Mouse (Mus musculus) lung, embryonic 15.5 days (tissue): ENCODE data around the gene Nfkb1. TPM values are rescaled to one million over a fixed set of nuclear protein-coding genes. Genes with fewer than 3 reads are reported as not detected.

Experiments
- ATAC-seq: fragments of 200-750 bp; cut with Nextera tagmentation; 2 replicates; pipeline ENCODE4 v1.8.0; 2017; ENCODE audit warnings: moderate number of reproducible peaks, borderline replicate concordance; ENCODE audit not compliant: low FRiP score, low TSS enrichment; ENCODE audit errors: extremely low read depth
- H3K27ac ChIP-seq: fragments of 300-500 bp; sonication (generic); 2 replicates; pipeline ENCODE4 v1.5.1; 2015; ENCODE audit warnings: moderate library complexity, mild to moderate bottlenecking, inconsistent platforms
- H3K27me3 ChIP-seq: fragments of 300-500 bp; sonication (generic); 2 replicates; pipeline ENCODE4 v1.6.1; 2015; ENCODE audit warnings: inconsistent platforms
- H3K36me3 ChIP-seq: fragments of 300-500 bp; sonication (generic); 2 replicates; pipeline ENCODE4 v1.6.1; 2015; ENCODE audit warnings: inconsistent platforms
- H3K4me1 ChIP-seq: fragments of 300-500 bp; sonication (generic); 2 replicates; pipeline ENCODE4 v1.6.1; 2015; ENCODE audit warnings: inconsistent platforms
- H3K4me2 ChIP-seq: fragments of 300-500 bp; sonication (generic); 2 replicates; pipeline ENCODE4 v1.6.1; 2015; ENCODE audit warnings: inconsistent platforms, mild to moderate bottlenecking, moderate library complexity
- H3K4me3 ChIP-seq: fragments of 300-500 bp; sonication (generic); 2 replicates; pipeline ENCODE4 v1.5.1; 2015; ENCODE audit warnings: mild to moderate bottlenecking, inconsistent platforms
- H3K9ac ChIP-seq: fragments of 300-500 bp; sonication (generic); 2 replicates; pipeline ENCODE4 v1.6.1; 2015; ENCODE audit warnings: inconsistent platforms
- H3K9me3 ChIP-seq: fragments of 300-500 bp; sonication (generic); 2 replicates; pipeline ENCODE4 v1.6.1; 2016; ENCODE audit warnings: inconsistent platforms
- WGBS: fragments of 180-500 bp; shearing (Covaris S2); methylation state at CpG from one replicate; pipeline ENCODE4 v1.1.7; 2015; 5-methylcytosine and 5-hydroxymethylcytosine counted together
- polyA plus RNA-seq: library from polyadenylated mRNA; unstranded; fragments of >200 nt; fragmentation: Nextera tagmentation; extraction: Ambion mirVana; gene quantifications from 2 replicates; pipeline ENCODE4 v1.2.1, GENCODE M21; 2015

Nfkb1 gene
- polyA plus RNA-seq, 1 experiment from 2014 or later: 30.7 TPM

DNA sequence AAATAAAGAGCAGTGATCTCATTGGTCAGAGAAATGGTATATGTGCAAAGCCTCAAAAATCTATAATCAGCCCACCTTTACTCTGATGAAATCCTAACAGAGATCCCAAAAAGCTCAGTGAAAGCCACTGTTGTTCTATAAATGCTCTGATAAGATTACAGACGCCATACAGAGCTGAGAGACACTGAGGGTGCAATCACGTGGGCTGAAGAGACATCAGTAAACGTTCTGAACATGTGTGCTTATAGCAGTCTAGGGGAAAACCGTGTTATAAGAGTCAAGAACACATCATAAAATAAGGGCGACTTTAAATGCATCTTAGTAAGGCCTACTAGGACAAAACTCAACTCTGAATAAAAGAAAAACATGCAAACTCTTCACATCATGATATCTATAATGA, 14.3 kb downstream of the Nfkb1 start:
- Histone ChIP-seq H3K9me3 (no peaks in the 10 kb centered on the region), H3K4me1 (peaks cover 58% of the 10 kb centered on the region), H3K27me3 (no peaks in the 10 kb centered on the region), H3K4me3 (no peak overlapping the region), H3K9ac (no peak overlapping the region), H3K36me3 (no peaks in the 10 kb centered on the region), H3K4me2 (no peak overlapping the region), H3K27ac (no peak overlapping the region)
- no peak for ATAC-seq
- 50% methylated on average over 5 of the region's 5 CpGs for WGBS

DNA sequence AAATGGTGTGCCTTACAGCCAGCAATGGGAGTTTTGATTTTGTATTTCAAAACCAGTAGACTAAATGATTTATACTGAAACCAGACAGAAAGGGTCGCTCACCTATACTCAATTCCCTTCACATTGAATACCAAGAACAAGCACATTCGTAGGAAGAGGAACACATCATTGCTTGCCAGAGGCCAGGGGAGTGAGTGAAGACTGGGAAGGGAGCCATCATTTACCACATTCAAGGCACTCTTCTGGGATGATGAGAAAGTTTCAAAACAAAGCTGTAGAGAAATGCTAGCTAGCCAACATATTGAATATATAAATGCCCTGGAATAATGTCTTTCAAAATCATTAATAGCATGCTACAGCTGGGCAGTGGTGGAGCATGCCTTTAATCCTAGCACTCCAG, 15.0 kb downstream of the Nfkb1 start:
- H3K36me3 ChIP-seq: no peaks in the 10 kb centered on the region
- H3K9ac ChIP-seq: no peak overlapping the region
- 79% methylated on average over 2 of the region's 2 CpGs for WGBS
- peaks cover 54% of the 10 kb centered on the region for H3K4me1 ChIP-seq
- no peak overlapping the region for H3K4me2 ChIP-seq
- no peak for ATAC-seq
- no peak overlapping the region for H3K4me3 ChIP-seq
- no peaks in the 10 kb centered on the region for H3K9me3 ChIP-seq
- no peak overlapping the region for H3K27ac ChIP-seq
- H3K27me3 ChIP-seq: no peaks in the 10 kb centered on the region

DNA sequence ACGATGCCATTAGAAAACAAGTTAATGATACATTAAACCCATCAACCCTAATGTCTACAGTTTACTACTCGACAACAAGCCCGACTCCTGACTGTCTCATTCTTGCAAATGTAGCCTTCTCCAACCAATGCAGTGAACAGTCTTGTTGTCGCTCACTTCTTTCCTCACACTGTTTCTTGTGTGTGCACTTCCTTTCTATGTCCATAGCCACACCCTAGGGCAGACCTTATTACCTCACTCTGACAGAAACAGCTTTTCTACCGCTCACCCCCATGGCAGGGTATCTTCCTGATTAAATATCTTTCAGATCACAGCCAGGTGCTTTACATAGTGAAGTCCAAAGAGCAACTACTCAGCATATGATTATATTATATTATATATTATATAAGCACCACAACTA, 15.9 kb downstream of the Nfkb1 start:
- Histone ChIP-seq H3K9me3 (no peaks in the 10 kb centered on the region), H3K27ac (no peak overlapping the region), H3K4me2 (no peak overlapping the region), H3K9ac (no peak overlapping the region), H3K4me1 (peaks cover 50% of the 10 kb centered on the region), H3K27me3 (no peaks in the 10 kb centered on the region), H3K36me3 (no peaks in the 10 kb centered on the region), H3K4me3 (no peak overlapping the region)
- WGBS: 76% methylated on average over 5 of the region's 5 CpGs
- ATAC-seq: no peak

DNA sequence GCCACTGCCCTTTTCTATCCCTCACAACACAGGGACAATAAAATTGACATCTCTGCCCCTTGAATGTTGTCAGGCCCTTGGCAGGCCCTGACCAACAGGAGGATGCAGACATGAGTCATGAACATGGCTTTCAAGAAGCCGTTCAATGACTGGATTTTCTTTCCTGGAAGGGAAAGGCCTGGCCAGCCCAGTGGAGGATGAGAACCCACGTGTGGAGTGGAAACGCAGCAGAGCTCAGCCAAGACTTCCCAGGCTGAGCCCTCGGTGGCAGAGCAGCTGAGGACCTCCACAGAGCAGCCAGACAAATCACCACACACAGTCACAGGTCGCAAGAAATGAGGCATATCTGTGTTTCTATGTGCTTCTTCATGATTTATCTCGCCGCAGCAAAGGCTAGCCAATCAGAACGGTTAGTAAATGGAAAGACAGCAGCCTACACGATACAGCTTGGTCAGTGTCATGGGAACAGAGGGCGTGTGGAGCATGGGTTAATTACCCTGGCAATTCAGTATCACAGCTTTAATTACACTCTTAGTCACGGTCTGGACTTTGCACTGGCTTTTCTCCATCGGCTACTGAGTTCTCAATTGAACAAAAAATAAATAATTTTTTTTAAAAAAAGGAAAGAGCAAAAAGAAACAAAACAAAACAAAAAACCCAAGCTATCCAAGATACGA, 16.5 kb downstream of the Nfkb1 start:
- peaks cover 50% of the 10 kb centered on the region for H3K4me1 ChIP-seq
- no peak overlapping the region for H3K9ac ChIP-seq
- no peak overlapping the region for H3K4me2 ChIP-seq
- 47% methylated on average over 13 of the region's 13 CpGs for WGBS
- H3K4me3 ChIP-seq: no peak overlapping the region
- no peaks in the 10 kb centered on the region for H3K9me3 ChIP-seq
- no peaks in the 10 kb centered on the region for H3K27me3 ChIP-seq
- no peaks in the 10 kb centered on the region for H3K36me3 ChIP-seq
- ATAC-seq: no peak
- H3K27ac ChIP-seq: no peak overlapping the region

DNA sequence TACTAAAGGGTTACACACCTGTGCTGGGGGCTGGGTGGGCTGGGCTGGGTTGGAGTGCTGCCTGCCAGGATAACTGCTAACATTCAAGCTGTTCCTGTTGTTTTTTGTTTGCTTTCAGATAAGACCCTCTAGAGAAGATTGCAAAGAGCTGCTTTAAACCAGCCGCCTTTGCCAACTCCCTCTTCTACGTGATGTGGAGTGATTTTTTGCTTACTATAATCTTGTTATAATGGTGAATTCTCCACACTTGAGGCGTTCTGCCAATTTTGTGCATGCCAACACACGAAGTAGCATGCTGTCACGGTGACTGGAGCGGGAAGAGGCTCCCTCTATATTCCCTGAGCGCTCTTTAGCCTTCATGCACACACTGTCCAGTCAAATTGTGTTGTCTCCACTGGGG, 17.7 kb downstream of the Nfkb1 start:
- peak; percentile 80 for ATAC-seq
- 0 out of 2 replicates have a peak overlapping the region, but pooled peaks have one; percentile 16 for H3K27ac ChIP-seq
- 28% methylated on average over 7 of the region's 7 CpGs for WGBS
- peak overlapping the region; percentile 23; the same call in 1 of the 2 replicates for H3K4me2 ChIP-seq
- no peaks in the 10 kb centered on the region for H3K9me3 ChIP-seq
- no peaks in the 10 kb centered on the region for H3K27me3 ChIP-seq
- no peak overlapping the region for H3K4me3 ChIP-seq
- peaks cover 46% of the 10 kb centered on the region for H3K4me1 ChIP-seq
- no peaks in the 10 kb centered on the region for H3K36me3 ChIP-seq
- H3K9ac ChIP-seq: no peak overlapping the region

DNA sequence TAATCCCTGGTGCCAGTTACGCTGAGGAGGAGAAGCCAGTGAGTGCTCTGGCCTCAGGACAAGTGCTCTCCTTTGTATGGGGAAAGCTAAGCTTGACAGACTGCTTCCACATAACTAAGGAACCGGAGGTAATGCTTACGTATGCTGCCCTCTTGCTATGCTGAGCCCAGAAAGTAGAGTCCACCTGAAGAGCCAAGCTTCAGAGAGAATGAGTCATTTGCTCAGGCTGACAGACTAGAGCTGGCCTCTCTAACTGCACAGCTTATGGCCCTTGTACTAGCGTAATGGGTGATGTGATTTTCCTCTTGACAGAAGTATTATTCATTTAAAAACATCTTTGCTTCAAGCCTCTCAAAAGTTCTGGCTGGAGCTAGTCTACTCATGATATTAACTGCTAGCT, 18.3 kb downstream of the Nfkb1 start:
- Histone ChIP-seq H3K36me3 (no peaks in the 10 kb centered on the region), H3K27me3 (no peaks in the 10 kb centered on the region), H3K9ac (no peak overlapping the region), H3K4me1 (peaks cover 44% of the 10 kb centered on the region), H3K27ac (no peak overlapping the region), H3K4me3 (no peak overlapping the region), H3K4me2 (no peak overlapping the region), H3K9me3 (no peaks in the 10 kb centered on the region)
- 65% methylated on average over 4 of the region's 4 CpGs for WGBS
- ATAC-seq: peak; percentile 41; the same call in 1 of the 2 replicates

DNA sequence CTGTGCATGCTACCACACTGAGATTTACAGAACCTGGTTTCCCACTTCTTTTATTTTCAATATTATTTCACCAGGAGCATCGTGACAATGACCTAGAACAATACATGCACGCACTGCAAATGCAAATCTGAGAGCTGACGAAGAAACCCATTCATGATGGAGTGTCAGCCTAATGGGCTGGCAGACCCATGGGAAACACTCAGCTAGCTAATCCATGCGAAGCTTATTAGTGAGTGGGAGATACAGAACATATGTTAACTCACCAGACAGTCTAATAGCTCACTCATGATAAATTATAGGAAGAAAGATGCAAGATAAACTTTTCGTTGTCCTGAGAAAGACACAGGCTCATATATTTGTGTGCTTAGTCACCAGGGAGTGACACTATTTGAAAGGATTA, 19.2 kb downstream of the Nfkb1 start:
- H3K36me3 ChIP-seq: peaks cover 3% of the 10 kb centered on the region; the same call in 1 of the 2 replicates
- H3K4me2 ChIP-seq: no peak overlapping the region
- no peak overlapping the region for H3K4me3 ChIP-seq
- H3K27me3 ChIP-seq: no peaks in the 10 kb centered on the region
- ATAC-seq: no peak
- H3K9ac ChIP-seq: no peak overlapping the region
- 61% methylated on average over 5 of the region's 5 CpGs for WGBS
- peaks cover 44% of the 10 kb centered on the region for H3K4me1 ChIP-seq
- no peaks in the 10 kb centered on the region for H3K9me3 ChIP-seq
- no peak overlapping the region for H3K27ac ChIP-seq

DNA sequence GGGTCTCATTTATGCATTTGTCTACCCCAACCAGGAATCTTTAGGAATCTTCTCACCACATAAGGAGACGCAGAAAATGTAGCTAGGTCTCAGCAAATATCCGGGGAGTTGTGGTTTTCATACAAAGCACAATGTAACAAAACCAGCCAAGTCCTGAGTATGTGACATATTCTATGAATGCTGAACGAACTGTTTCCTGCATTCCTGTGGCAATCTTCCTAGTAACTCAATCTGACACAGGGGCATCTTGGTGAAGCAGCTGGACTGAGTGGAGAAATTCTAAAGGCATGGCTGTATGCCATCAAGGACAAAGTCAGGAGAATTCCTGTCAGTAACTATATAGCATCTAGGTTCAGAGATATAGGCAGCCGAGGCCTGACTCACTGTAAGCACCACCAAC, 20.5 kb downstream of the Nfkb1 start:
- Histone ChIP-seq H3K9me3 (no peaks in the 10 kb centered on the region), H3K4me1 (peaks cover 38% of the 10 kb centered on the region), H3K27me3 (no peaks in the 10 kb centered on the region), H3K4me2 (no peak overlapping the region), H3K36me3 (peaks cover 14% of the 10 kb centered on the region; the same call in 1 of the 2 replicates), H3K27ac (no peak overlapping the region), H3K9ac (no peak overlapping the region), H3K4me3 (no peak overlapping the region)
- WGBS: 60% methylated on average over 4 of the region's 4 CpGs
- ATAC-seq: no peak

DNA sequence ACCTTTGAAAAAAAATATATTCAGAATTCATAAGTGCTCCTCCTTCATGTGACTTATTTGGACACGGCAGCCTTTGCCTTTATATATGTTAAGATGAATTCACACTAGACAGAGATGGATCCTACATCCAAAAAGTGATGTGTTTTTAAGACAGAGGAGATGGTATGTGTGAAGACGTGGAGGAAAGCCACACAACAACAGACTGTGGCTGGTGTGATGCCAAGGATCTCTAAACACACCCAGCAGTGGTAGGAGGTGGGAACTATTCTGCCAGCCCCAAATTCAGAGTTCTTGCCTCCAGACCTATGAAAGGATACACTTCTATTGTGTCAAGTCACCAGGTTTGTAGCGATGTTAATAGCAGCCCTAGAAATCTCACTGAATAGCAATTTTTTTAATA, 24.3 kb downstream of the Nfkb1 start:
- ATAC-seq: no peak
- H3K27me3 ChIP-seq: no peaks in the 10 kb centered on the region
- H3K9ac ChIP-seq: no peak overlapping the region
- H3K4me3 ChIP-seq: no peak overlapping the region
- H3K4me1 ChIP-seq: peaks cover 7% of the 10 kb centered on the region
- no peaks in the 10 kb centered on the region for H3K9me3 ChIP-seq
- H3K4me2 ChIP-seq: no peak overlapping the region
- 76% methylated on average over 3 of the region's 3 CpGs for WGBS
- peaks cover 26% of the 10 kb centered on the region for H3K36me3 ChIP-seq
- no peak overlapping the region for H3K27ac ChIP-seq

DNA sequence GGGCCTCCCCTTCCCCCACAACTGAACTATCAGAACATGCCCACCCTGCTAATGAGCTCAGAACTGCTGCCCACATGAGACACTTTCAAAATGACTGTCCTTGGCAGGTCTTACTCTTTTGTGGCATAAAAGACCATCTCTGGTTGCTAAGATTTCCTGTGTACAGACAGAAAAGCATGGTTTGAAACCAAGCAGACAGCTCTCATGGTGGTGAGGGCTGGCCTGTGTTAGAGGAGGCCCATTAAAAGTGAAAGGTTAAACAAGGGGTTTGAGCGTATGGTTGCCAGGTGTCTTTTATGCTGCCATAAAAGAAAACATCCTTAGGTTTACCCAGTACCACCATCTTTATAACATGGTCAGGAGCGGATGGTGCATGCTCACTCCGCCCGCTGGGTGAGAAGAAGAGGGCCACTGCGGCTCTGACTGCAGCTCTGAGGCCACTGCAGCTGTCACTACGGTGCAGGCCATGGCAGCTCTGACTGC, 25.5 kb downstream of the Nfkb1 start:
- WGBS: 89% methylated on average over 6 of the region's 6 CpGs
- no peak overlapping the region for H3K9ac ChIP-seq
- H3K36me3 ChIP-seq: peaks cover 30% of the 10 kb centered on the region
- H3K4me3 ChIP-seq: no peak overlapping the region
- no peak overlapping the region for H3K4me2 ChIP-seq
- H3K4me1 ChIP-seq: peaks cover 2% of the 10 kb centered on the region; the same call in 1 of the 2 replicates
- no peaks in the 10 kb centered on the region for H3K27me3 ChIP-seq
- H3K9me3 ChIP-seq: no peaks in the 10 kb centered on the region
- no peak for ATAC-seq
- H3K27ac ChIP-seq: no peak overlapping the region

DNA sequence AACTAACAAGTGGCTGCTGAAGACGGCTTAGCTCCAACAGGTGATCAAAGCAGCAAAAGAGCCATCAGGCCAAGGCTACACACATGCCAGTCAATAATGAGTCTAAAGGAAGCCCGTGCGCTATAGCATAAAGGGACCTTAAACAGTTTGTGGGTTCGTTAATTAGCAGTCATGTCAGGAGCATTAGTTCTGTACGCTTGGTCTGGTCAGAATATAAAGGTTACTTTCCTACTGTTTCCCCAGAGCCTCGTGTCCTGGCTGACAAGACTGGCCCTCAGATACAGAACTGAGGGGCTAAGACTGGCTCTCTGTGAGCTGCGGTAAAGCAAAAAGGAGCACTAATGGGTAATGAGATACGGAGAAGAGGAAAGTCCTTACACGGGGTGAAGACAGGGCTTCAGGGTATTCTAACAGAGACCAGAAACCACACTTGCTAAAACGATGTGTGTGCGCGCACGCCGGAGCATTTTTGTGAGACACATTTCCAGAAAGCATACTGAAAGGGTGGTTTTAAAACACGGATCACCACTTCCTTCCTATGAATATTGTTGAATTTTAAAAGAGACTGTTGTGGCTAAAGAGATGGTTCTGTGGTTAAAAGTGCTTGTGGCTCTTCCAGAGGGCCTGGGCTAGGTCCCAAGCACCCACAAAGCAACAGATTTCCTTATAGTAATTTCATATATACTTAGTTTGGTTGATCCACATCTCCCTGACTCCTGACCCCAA, 29.0 kb downstream of the Nfkb1 start:
- no peak for ATAC-seq
- no peaks in the 10 kb centered on the region for H3K4me1 ChIP-seq
- H3K9ac ChIP-seq: no peak overlapping the region
- H3K27me3 ChIP-seq: no peaks in the 10 kb centered on the region
- peaks cover 28% of the 10 kb centered on the region for H3K36me3 ChIP-seq
- H3K4me2 ChIP-seq: no peak overlapping the region
- WGBS: 91% methylated on average over 15 of the region's 15 CpGs
- H3K27ac ChIP-seq: no peak overlapping the region
- no peak overlapping the region for H3K4me3 ChIP-seq
- H3K9me3 ChIP-seq: no peaks in the 10 kb centered on the region

DNA sequence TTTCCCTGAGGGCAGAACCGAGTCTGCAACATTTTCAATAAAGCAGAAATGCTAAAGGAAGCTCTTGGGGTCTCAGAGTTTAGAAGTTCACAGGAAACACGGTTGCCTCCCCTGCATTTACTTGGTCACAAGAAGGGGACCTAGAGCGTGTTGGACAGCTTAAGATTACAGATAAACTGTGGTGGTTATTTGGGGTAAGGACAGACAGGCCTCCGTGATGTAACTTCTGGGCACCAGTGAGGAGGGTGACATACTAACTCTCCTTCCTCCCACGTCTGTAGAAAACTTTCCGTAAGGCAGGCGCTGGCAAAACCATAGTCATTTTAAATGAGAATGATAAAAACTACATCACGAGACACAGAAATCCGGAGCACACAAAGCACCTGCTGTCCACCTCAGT, 29.6 kb downstream of the Nfkb1 start:
- peaks cover 24% of the 10 kb centered on the region for H3K36me3 ChIP-seq
- no peak overlapping the region for H3K4me3 ChIP-seq
- no peak for ATAC-seq
- H3K9ac ChIP-seq: no peak overlapping the region
- H3K27ac ChIP-seq: no peak overlapping the region
- no peaks in the 10 kb centered on the region for H3K27me3 ChIP-seq
- H3K9me3 ChIP-seq: no peaks in the 10 kb centered on the region
- no peak overlapping the region for H3K4me2 ChIP-seq
- 89% methylated on average over 9 of the region's 9 CpGs for WGBS
- H3K4me1 ChIP-seq: no peaks in the 10 kb centered on the region
